Mouse (Mus musculus) effector memory CD4-positive, alpha-beta T cell, adult 5 months (primary cell): Measurements from ENCODE around the gene Sec22b. TPM values are rescaled to one million over a fixed set of nuclear protein-coding genes. Genes with fewer than 3 reads are reported as not detected.

Source experiments
- polyA plus RNA-seq: library from polyadenylated mRNA; unstranded; fragments of 100-300 nt; shearing (Covaris generic); gene quantifications from one replicate; pipeline ENCODE4 v1.2.1, GENCODE M21; 2017

Sec22b gene
- 78.1 TPM for polyA plus RNA-seq

GRCm38 (mm10) chr3:97900516-97901490 is at the start of gene Sec22b:
TSS of gene Sec22b (plus strand) at chr3:97901190.

GRCm38 (mm10) chr3:97888168-97888901 is 12.7 kb upstream of the Sec22b start, which contains the start of gene Pde4dip:
TSS of gene Pde4dip (minus strand) at chr3:97888707.

Other genes starting within 250 kb of the Sec22b start
- gene Prkab2, start 243.0 kb upstream of the Sec22b start, polyA plus RNA-seq: 5.3 TPM
- gene Gm17651, start 226.5 kb upstream of the Sec22b start, polyA plus RNA-seq: not detected
- gene Pde4dip, start 12.5 kb upstream of the Sec22b start, polyA plus RNA-seq: 20.7 TPM
- gene Notch2, start 112.3 kb downstream of the Sec22b start, polyA plus RNA-seq: 29.6 TPM